Mouse (Mus musculus) lung, embryonic 16.5 days (tissue): ENCODE measurements around the gene Snrk. TPM values are rescaled to one million over a fixed set of nuclear protein-coding genes. Genes with fewer than 3 reads are reported as not detected.

Experiments used
- ATAC-seq: fragments of 200-750 bp; cut with Nextera tagmentation; 2 replicates; pipeline ENCODE4 v1.8.0; 2017; ENCODE audit warnings: low read depth, mild to moderate bottlenecking, moderate library complexity
- H3K27ac ChIP-seq: fragments of 300-500 bp; sonication (generic); 2 replicates; pipeline ENCODE4 v1.5.1; 2014; ENCODE audit warnings: mild to moderate bottlenecking, control low read depth, low read length
- H3K27me3 ChIP-seq: fragments of 300-500 bp; sonication (generic); 2 replicates; pipeline ENCODE4 v1.6.1; 2014; ENCODE audit warnings: low read depth, low read length, mixed read lengths; ENCODE audit not compliant: control insufficient read depth, insufficient read depth
- H3K36me3 ChIP-seq: fragments of 300-500 bp; sonication (generic); 2 replicates; pipeline ENCODE4 v1.6.1; 2014; ENCODE audit warnings: low read length; ENCODE audit not compliant: control insufficient read depth, insufficient read depth
- H3K4me1 ChIP-seq: fragments of 300-500 bp; sonication (generic); replicated peaks from 2 replicates; pipeline ENCODE4 v1.6.1; 2014; ENCODE audit warnings: low read length, mixed read lengths; ENCODE audit not compliant: control insufficient read depth, insufficient read depth
- H3K4me2 ChIP-seq: fragments of 300-500 bp; sonication (generic); 2 replicates; pipeline ENCODE4 v1.6.1; 2014; ENCODE audit warnings: low read depth, low read length, control low read depth
- H3K4me3 ChIP-seq: fragments of 300-500 bp; sonication (generic); 2 replicates; pipeline ENCODE4 v1.5.1; 2014; ENCODE audit warnings: mild to moderate bottlenecking, low read length, control low read depth
- H3K9ac ChIP-seq: fragments of 300-500 bp; sonication (generic); 2 replicates; pipeline ENCODE4 v1.6.1; 2014; ENCODE audit warnings: low read length, control low read depth
- H3K9me3 ChIP-seq: fragments of 300-500 bp; sonication (generic); 2 replicates; pipeline ENCODE4 v1.6.1; 2016; ENCODE audit warnings: low read length; ENCODE audit not compliant: control insufficient read depth
- WGBS: fragments of 180-500 bp; shearing (Covaris S2); extraction: QIAGEN DNeasy Blood & Tissue Kit; methylation state at CpG from one replicate; pipeline ENCODE4 v1.1.7; 2014; 5-methylcytosine and 5-hydroxymethylcytosine counted together
- polyA plus RNA-seq: library from polyadenylated mRNA; unstranded; fragments of >200 nt; fragmentation: Nextera tagmentation; extraction: Ambion mirVana; gene quantifications from 2 replicates; pipeline ENCODE4 v1.2.1, GENCODE M21; 2015

Gene Snrk
- polyA plus RNA-seq, 1 experiment from 2014 or later = 93.3 TPM

DNA sequence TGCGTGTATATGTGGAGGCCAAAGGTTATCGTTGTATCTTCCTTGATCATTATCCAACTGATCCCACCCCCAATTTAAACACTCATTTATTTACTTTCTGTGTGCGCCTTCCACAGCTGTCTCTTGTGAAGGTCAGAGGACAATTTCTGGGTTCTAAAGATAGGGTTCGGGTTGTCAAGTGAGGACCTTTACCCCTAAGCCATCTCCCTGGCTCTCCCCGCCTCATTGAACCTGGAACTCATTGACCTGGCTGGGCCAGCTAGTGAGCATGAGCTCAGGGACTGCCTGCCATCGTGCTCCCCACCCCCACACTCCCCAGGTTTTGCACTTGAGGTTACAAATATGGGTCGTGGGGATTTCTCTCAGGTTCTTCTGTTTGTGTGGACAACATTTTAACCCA lies 15.1 kb downstream of the Snrk start:
- peaks cover 4% of the 10 kb centered on the region; the same call in 1 of the 2 replicates for H3K4me1 ChIP-seq
- no peak overlapping the region for H3K27ac ChIP-seq
- H3K36me3 ChIP-seq = peaks cover 8% of the 10 kb centered on the region; the same call in 1 of the 2 replicates
- ATAC-seq = no peak
- H3K9ac ChIP-seq = no peak overlapping the region
- no peak overlapping the region for H3K4me2 ChIP-seq
- WGBS = 69% methylated on average over 7 of the region's 7 CpGs
- H3K27me3 ChIP-seq = no peaks in the 10 kb centered on the region
- no peaks in the 10 kb centered on the region for H3K9me3 ChIP-seq
- H3K4me3 ChIP-seq = no peak overlapping the region

DNA sequence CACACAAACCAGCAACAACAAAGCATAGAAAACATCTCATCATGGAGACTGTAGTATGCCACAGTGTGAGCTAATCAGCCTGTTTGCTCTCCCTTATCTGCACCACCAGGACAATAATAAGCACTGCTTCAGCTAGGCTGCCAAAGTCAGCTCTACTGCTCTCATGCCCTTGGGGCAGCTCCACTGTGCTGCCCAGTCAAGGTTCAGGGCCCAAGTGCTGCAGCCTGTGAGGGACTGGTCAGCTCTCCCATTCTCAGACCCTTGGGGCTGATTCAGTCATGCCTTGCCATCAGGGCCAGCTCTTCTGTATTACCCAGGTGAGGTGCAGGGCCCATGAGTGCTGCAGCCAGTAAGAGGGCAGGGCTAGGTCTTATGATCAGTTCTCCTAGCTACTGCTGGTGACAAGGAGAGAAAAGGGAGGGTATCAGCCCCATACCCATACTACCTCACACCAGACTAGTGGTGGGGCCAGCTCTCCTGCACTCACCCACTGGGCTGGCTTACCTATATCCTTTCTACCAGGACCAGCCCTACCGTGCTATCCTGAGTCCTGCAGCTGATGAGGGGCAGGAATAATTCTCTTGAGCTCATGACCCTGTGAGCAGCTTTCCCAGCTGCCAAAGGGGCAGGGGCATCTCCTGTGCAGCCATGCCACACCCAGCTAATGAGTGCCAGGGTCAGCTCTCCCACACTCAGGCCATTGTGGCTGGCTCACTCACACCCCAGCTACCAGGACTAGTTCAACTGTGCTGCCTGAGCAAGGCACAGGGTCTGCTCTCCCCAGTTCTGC lies 18.2 kb downstream of the Snrk start:
- Histone ChIP-seq H3K4me3 (no peak overlapping the region), H3K4me1 (peaks cover 7% of the 10 kb centered on the region), H3K9ac (no peak overlapping the region), H3K4me2 (no peak overlapping the region), H3K27me3 (no peaks in the 10 kb centered on the region), H3K9me3 (no peaks in the 10 kb centered on the region), H3K36me3 (peaks cover 12% of the 10 kb centered on the region; the same call in 1 of the 2 replicates), H3K27ac (no peak overlapping the region)
- WGBS = 71% methylated on average over 1 of the region's 1 CpGs
- ATAC-seq = no peak

DNA sequence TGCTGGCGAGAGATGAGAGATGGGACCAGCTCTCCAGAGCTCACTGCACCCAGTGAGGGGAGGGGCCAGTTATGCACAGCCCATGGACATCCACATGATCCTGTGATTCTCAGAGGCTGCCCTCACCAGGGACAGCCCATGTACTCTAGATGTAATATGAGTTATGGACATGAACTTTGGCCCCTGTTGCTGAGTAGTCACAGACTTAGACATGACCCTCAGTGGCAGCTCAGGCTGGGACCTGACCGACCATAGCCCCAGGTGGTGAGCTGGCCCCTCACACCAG lies 18.8 kb downstream of the Snrk start:
- H3K27ac ChIP-seq = no peak overlapping the region
- no peak for ATAC-seq
- no peaks in the 10 kb centered on the region for H3K27me3 ChIP-seq
- H3K4me3 ChIP-seq = no peak overlapping the region
- H3K9ac ChIP-seq = no peak overlapping the region
- H3K4me1 ChIP-seq = peaks cover 7% of the 10 kb centered on the region
- peaks cover 12% of the 10 kb centered on the region; the same call in 1 of the 2 replicates for H3K36me3 ChIP-seq
- H3K9me3 ChIP-seq = no peaks in the 10 kb centered on the region
- H3K4me2 ChIP-seq = no peak overlapping the region
- WGBS = 67% methylated on average over 2 of the region's 2 CpGs

DNA sequence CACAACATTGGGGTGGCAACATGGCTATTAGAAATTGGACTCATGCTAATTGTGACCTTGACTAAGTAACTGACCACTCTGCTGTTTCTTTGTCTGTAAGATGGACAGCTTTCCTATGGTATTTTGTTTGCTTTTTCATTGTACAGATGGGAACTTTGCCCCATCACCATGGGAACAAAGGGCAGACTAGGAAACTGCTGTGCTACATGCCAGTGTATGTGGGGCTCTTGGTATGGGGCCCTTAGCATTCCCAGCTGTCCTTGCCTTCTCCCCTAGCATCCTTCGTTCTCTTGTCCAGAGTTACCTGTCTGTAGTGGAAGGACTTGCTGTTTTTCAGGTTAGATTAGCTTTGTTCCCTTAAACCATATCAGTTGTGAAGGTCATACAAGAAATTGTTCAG lies 20.9 kb downstream of the Snrk start:
- Histone ChIP-seq H3K36me3 (peaks cover 9% of the 10 kb centered on the region; the same call in 1 of the 2 replicates), H3K4me2 (no peak overlapping the region), H3K27ac (no peak overlapping the region), H3K9ac (no peak overlapping the region), H3K4me1 (peaks cover 7% of the 10 kb centered on the region), H3K4me3 (no peak overlapping the region), H3K27me3 (no peaks in the 10 kb centered on the region), H3K9me3 (no peaks in the 10 kb centered on the region)
- 81% methylated on average over 1 of the region's 1 CpGs for WGBS
- ATAC-seq = no peak

DNA sequence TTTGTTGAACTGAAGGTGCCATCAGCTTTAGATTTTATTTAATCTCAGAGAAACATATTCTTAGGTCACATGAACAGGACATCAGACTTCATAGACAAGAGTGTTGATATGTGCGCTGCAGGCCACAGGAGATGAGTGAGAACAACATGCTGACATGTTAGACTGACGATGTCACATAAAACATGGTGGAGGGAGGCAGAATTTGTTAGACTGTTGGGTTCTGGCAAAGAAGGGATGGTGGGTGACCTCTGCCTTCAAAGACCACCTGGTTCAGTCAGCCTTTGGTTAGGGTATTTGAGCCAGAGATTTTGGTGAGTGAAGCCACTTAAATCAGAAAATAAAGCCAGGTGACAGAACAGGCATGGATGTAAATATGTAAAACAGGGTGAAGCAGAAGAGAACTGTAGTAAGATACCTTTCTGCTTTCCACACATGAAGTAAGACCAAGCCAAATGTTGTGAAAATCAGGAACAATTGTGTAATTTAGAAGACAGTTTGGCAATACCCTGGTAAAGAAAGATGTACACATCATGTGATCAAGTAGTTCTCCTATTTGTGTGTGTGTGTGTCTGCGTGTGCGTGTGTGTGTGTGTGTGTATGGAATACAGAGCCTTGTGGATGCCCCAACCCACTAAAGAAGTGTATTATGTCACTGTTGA lies 21.4 kb downstream of the Snrk start:
- Histone ChIP-seq H3K36me3 (peaks cover 7% of the 10 kb centered on the region; the same call in 1 of the 2 replicates), H3K9me3 (no peaks in the 10 kb centered on the region), H3K4me1 (peaks cover 7% of the 10 kb centered on the region), H3K9ac (no peak overlapping the region), H3K4me3 (no peak overlapping the region), H3K4me2 (no peak overlapping the region), H3K27ac (no peak overlapping the region), H3K27me3 (no peaks in the 10 kb centered on the region)
- no peak for ATAC-seq
- WGBS = 90% methylated on average over 4 of the region's 4 CpGs

DNA sequence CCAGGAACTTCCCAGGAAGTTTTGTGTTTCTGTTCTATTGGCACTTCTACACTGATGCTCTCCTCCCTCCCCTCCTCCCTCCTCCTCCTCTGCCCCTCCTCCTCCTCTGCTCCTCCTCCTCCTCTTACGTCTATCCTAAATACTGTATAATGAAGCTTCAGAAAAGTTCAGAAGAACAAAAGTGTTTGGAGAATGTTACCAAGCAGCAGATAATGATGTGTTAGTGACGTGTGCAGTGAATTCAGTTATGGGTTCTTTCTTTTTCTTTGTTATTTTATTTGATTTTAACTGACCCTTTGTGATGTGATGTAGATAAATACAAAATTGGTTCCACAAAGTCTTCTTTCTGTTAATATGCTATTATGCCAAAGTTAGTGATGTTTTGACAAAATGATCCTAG lies 22.2 kb downstream of the Snrk start:
- Histone ChIP-seq H3K27ac (no peak overlapping the region), H3K4me2 (no peak overlapping the region), H3K27me3 (no peaks in the 10 kb centered on the region), H3K9ac (no peak overlapping the region), H3K9me3 (no peaks in the 10 kb centered on the region), H3K4me1 (peaks cover 7% of the 10 kb centered on the region), H3K4me3 (no peak overlapping the region), H3K36me3 (peaks cover 8% of the 10 kb centered on the region)
- no peak for ATAC-seq
- WGBS = 43% methylated on average over 2 of the region's 2 CpGs

DNA sequence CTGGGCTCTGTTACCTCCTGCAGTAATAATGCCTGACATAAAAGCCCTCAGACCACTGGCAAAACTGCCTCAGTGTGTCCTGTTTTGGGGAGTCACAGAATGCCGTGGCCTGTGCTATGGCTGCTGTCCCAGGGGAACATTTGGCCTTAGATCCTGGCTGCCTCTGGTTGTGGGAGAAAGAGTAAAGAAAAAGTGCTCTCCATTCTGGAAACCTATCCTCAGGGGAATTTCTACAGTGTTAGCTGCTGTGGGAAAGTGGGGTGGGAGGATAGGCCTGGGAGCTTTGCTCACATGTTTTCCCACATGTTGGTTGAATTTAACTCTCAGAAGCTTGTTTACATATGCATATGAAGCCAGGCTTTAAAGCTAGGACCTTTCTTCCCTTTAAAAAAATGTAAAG lies 26.2 kb downstream of the Snrk start:
- ATAC-seq = peak; percentile 51; the same call in 1 of the 2 replicates
- H3K4me2 ChIP-seq = no peak overlapping the region

DNA sequence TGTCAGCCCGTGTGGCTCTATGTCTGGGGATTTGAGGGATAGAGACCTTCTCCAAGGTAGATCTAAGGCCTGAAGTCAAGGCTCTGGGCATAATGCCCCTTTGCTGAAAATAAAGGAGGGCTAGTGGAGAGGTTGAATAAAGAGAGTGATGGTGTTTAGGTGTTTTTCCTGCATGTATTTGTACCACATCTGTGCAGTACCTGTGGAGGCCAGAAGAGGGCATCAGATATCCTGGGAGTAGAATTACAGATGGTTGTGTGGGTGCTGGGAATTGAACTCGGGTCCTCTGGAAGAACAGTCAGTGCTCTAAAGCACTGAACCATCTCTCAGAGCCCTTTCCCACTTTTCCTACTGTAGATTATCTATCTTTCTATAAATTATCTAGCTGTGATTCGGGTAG lies 27.7 kb downstream of the Snrk start:
- peaks cover 11% of the 10 kb centered on the region for H3K36me3 ChIP-seq
- H3K9ac ChIP-seq = no peak overlapping the region
- H3K4me3 ChIP-seq = no peak overlapping the region
- H3K4me2 ChIP-seq = no peak overlapping the region
- peaks cover 3% of the 10 kb centered on the region; the same call in 1 of the 2 replicates for H3K9me3 ChIP-seq
- no peak overlapping the region for H3K27ac ChIP-seq
- no peaks in the 10 kb centered on the region for H3K27me3 ChIP-seq
- no peak for ATAC-seq
- H3K4me1 ChIP-seq = peaks cover 6% of the 10 kb centered on the region
- 92% methylated on average over 3 of the region's 3 CpGs for WGBS

More for the DNA sequence above, 26.2 kb downstream of the Snrk start:
- Histone ChIP-seq H3K27ac (peak overlapping the region; percentile 31; the same call in 1 of the 2 replicates), H3K36me3 (peaks cover 11% of the 10 kb centered on the region), H3K9me3 (peaks cover 3% of the 10 kb centered on the region; the same call in 1 of the 2 replicates), H3K4me3 (no peak overlapping the region), H3K9ac (no peak overlapping the region), H3K4me1 (peaks cover 7% of the 10 kb centered on the region), H3K27me3 (no peaks in the 10 kb centered on the region)
- WGBS = 59% methylated on average over 1 of the region's 1 CpGs

DNA sequence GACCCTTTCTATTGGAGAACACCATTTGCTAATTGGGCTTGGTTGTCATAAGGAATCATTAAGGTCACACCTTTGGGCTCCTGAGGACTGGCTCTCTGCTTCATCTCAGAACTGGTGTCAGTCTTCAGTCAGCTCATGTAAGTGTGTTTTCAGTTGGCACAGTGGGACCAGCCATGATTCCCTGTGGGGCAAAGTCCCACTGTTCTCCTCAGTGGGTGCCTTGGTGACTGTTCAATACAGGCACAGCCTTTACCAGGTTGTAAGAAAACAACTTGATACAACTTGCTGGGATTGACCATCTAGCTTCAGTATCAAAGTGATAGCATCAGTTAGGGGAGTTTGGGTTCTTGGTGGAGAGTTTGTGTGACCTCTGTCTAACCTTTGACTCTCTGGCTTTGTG lies 28.6 kb downstream of the Snrk start:
- Histone ChIP-seq H3K4me3 (no peak overlapping the region), H3K4me1 (peaks cover 3% of the 10 kb centered on the region), H3K36me3 (peaks cover 11% of the 10 kb centered on the region), H3K4me2 (no peak overlapping the region), H3K9me3 (peaks cover 3% of the 10 kb centered on the region; the same call in 1 of the 2 replicates), H3K9ac (no peak overlapping the region), H3K27ac (no peak overlapping the region), H3K27me3 (no peaks in the 10 kb centered on the region)
- no peak for ATAC-seq
